Mouse (Mus musculus) CH12.LX (cell line): ENCODE data around the gene Dennd1a. TPM values are rescaled to one million over a fixed set of nuclear protein-coding genes. Genes with fewer than 3 reads are reported as not detected.

ENCODE experiments used
- DNase-seq: peaks from one replicate; pipeline ENCODE4 v3.0.0-alpha.2; 2013; ENCODE audit errors: extremely low read depth
- H3K27ac ChIP-seq: 2 replicates; pipeline ENCODE4 v1.5.1; 2012; ENCODE audit warnings: low read depth, mild to moderate bottlenecking, control low read depth, moderate library complexity; ENCODE audit not compliant: insufficient read depth
- H3K27me3 ChIP-seq: replicated peaks from 2 replicates; pipeline ENCODE3; 2012; ENCODE audit warnings: inconsistent platforms
- H3K36me3 ChIP-seq, 2 experiments: replicated peaks in 1 of 2; 2 replicates each; pipeline versions ENCODE3 to v1.6.1; 2012; ENCODE audit warnings: inconsistent platforms in 1 of 2, low read length in 1 of 2, mild to moderate bottlenecking in 1 of 2, mixed read lengths in 1 of 2, moderate library complexity in 1 of 2; ENCODE audit not compliant: control insufficient read depth in 1 of 2, insufficient read depth in 1 of 2
- H3K4me1 ChIP-seq, 2 experiments: 2 replicates each; pipeline ENCODE4 v1.6.1; 2012; ENCODE audit warnings: inconsistent platforms in 1 of 2, moderate library complexity in 1 of 2; ENCODE audit not compliant: insufficient read depth in 2 of 2, control insufficient read depth in 1 of 2
- H3K4me2 ChIP-seq: 2 replicates; pipeline ENCODE4 v1.6.1; 2012; ENCODE audit warnings: low read depth, mild to moderate bottlenecking, control low read depth; ENCODE audit not compliant: poor library complexity, insufficient read depth, severe bottlenecking
- H3K4me3 ChIP-seq, 3 experiments: fragments of 150-350 bp in 1 of 3; sonication (generic) in 1 of 3; replicated peaks in 1 of 3; 2 replicates each; pipeline versions ENCODE3 to v1.5.1; 2011 to 2012; ENCODE audit warnings: low read depth in 2 of 3, low read length in 2 of 3, mild to moderate bottlenecking in 2 of 3, moderate library complexity in 2 of 3, control low read depth in 1 of 3, improper control_type of control experiment in 1 of 3, inconsistent platforms in 1 of 3, mixed read lengths in 1 of 3; ENCODE audit not compliant: poor library complexity in 1 of 3
- H3K79me2 ChIP-seq: replicated peaks from 2 replicates; pipeline ENCODE4 v1.6.1; 2012; ENCODE audit warnings: mild to moderate bottlenecking, moderate library complexity; ENCODE audit not compliant: control insufficient read depth, poor library complexity, insufficient read depth, severe bottlenecking; ENCODE audit errors: extremely low read depth
- H3K9ac ChIP-seq: 2 replicates; pipeline ENCODE4 v1.6.1; 2012; ENCODE audit warnings: low read depth, mild to moderate bottlenecking, control low read depth, moderate library complexity; ENCODE audit not compliant: insufficient read depth
- H3K9me3 ChIP-seq: replicated peaks from 2 replicates; pipeline ENCODE3; 2012; ENCODE audit warnings: low read length, inconsistent platforms, mixed read lengths
- CHD1 ChIP-seq: IDR thresholded peaks from 2 replicates; pipeline ENCODE4 v1.6.1; 2012; ENCODE audit warnings: low read depth, low read length, improper control_type of control experiment, inconsistent platforms
- MAZ ChIP-seq: IDR thresholded peaks from 2 replicates; pipeline ENCODE4 v1.6.1; 2012; ENCODE audit warnings: low read depth, mild to moderate bottlenecking, inconsistent platforms, low read length, improper control_type of control experiment, moderate library complexity
- MYC ChIP-seq: IDR thresholded peaks from 2 replicates; pipeline ENCODE4 v1.6.1; 2011; ENCODE audit warnings: low read depth, mild to moderate bottlenecking, improper control_type of control experiment, low read length
- NRF1 ChIP-seq: IDR thresholded peaks from 2 replicates; pipeline ENCODE4 v1.6.1; 2014; ENCODE audit warnings: low read depth, mild to moderate bottlenecking, inconsistent platforms, low read length, improper control_type of control experiment, moderate library complexity
- PAX5 ChIP-seq: IDR thresholded peaks from 2 replicates; pipeline ENCODE4 v1.6.1; 2012; ENCODE audit warnings: low read length, inconsistent platforms, mixed read lengths
- RAD21 ChIP-seq: IDR thresholded peaks from 2 replicates; pipeline ENCODE4 v1.6.1; 2011; ENCODE audit warnings: low read depth, mild to moderate bottlenecking, low read length, improper control_type of control experiment, moderate library complexity
- TBP ChIP-seq: conservative IDR thresholded peaks from 2 replicates; pipeline ENCODE4 v1.6.1; 2011; ENCODE audit warnings: low read depth, low read length, improper control_type of control experiment
- USF1 ChIP-seq: IDR thresholded peaks from 2 replicates; pipeline ENCODE4 v1.6.1; 2014; ENCODE audit warnings: low read depth, mild to moderate bottlenecking, inconsistent platforms, low read length, improper control_type of control experiment
- dilution Hi-C: fragments of 300-500 bp; cut with MboI; formaldehyde crosslinking; loops from 2 replicates; pipeline ENCODE4 v1.14.3; 2020; ENCODE audit warnings: low sequenced_read_pairs; ENCODE audit not compliant: extremely low pct_unique_long_range_greater_than_20kb, extremely low pct_ligation_motif_present
- in situ Hi-C: fragments of 300-500 bp; cut with MboI; formaldehyde crosslinking; loops from 3 replicates; pipeline ENCODE4 v1.14.3; 2019; ENCODE audit warnings: low sequenced_read_pairs, low pct_ligation_motif_present, low pct_unique_long_range_greater_than_20kb, mixed read lengths
- polyA plus RNA-seq: library from polyadenylated mRNA; unstranded; fragments of >175 nt; gene quantifications from 2 replicates; pipeline ENCODE4 v1.2.1, GENCODE M21; 2012; ENCODE audit warnings: low read depth; ENCODE audit not compliant: insufficient read length
- total RNA-seq, 2 experiments: library from RNA; depleted of rRNA; stranded (reverse); fragments of 300-350 nt in 1 of 2; fragments of >200 nt in 1 of 2; gene quantifications; 2 replicates each; pipeline ENCODE4 v1.2.3; 2012 to 2014

Dennd1a gene
- total and polyA plus RNA-seq, 3 experiments, result 2.7 to 7.3 (median 4.3) TPM

- in situ Hi-C loops, result no loop called here
- DNase-seq, result peak; percentile 3
- Histone ChIP-seq H3K4me1 (peaks cover 0 to 2% of the 10 kb centered on the region in 2 experiments; a peak in 1 of 4 replicates), H3K4me2 (no peak overlapping the region), H3K27me3 (no peaks in the 10 kb centered on the region), H3K4me3 (no peak overlapping the region), H3K79me2 (no peaks in the 10 kb centered on the region), H3K36me3 (peaks cover 0 to 4% of the 10 kb centered on the region in 2 experiments), H3K9ac (no peak overlapping the region), H3K27ac (no peak overlapping the region), H3K9me3 (no peaks in the 10 kb centered on the region)
- TF ChIP-seq RAD21 (no peak), MAZ (no peak), USF1 (no peak), CHD1 (no peak), NRF1 (no peak)
- dilution Hi-C loops, result no loop called here
Measured at GRCm38 (mm10) chr2:38129961-38130802, 157.0 kb downstream of the Dennd1a start.

- dilution Hi-C loops, result no loop called here
- H3K9ac ChIP-seq, result no peak overlapping the region
- in situ Hi-C loops, result no loop called here
- H3K4me2 ChIP-seq, result no peak overlapping the region
- TF ChIP-seq MYC (no peak), PAX5 (no peak)
- no peaks in the 10 kb centered on the region for H3K79me2 ChIP-seq
- peaks cover 0 to 7% of the 10 kb centered on the region in 2 experiments for H3K36me3 ChIP-seq
- no peaks in the 10 kb centered on the region for H3K27me3 ChIP-seq
- H3K4me3 ChIP-seq, result no peak overlapping the region
- peaks cover 0 to 2% of the 10 kb centered on the region in 2 experiments; a peak in 1 of 4 replicates for H3K4me1 ChIP-seq
- no peaks in the 10 kb centered on the region for H3K9me3 ChIP-seq
- DNase-seq, result no peak
- no peak overlapping the region for H3K27ac ChIP-seq
Measured at GRCm38 (mm10) chr2:38126383-38126732, 160.8 kb downstream of the Dennd1a start.

DNA sequence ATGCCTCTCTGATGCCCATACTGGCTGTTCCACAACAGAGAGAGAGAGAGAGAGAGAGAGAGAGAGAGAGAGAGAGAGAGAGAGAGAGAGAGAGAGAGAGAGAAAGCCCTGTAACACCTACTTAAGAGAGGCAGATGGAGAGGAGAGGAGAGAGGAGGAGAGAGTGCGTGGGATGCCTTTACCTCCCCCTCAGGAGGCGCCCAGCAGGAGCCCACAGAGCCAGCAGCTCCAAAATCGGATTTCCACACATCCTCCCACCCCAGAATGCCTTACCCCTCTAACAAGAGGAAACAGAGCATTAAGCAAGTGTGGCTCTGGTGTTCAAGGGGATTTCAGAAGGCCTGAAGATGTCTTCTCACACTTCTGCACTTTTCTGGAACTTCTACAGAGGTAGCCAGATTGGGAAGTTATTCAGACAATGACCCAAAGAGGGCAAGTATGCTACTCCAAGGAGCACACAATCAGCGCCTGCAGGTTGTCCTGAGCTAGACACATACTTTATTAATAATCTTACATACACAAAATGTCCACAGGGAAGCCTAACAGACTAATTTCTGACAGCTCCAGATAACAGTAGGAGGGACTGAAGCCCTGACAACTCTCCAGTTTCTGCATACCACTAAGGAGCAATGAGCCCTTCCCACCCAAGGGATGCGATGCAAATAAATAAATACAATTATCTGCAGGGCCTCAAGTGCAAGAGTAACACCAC is 161.4 kb downstream of the Dennd1a start:
- Histone ChIP-seq H3K79me2 (no peaks in the 10 kb centered on the region), H3K27ac (no peak overlapping the region), H3K9ac (no peak overlapping the region), H3K4me1 (peaks cover 0 to 2% of the 10 kb centered on the region in 2 experiments; a peak in 1 of 4 replicates), H3K4me3 (no peak overlapping the region), H3K27me3 (no peaks in the 10 kb centered on the region), H3K9me3 (no peaks in the 10 kb centered on the region), H3K4me2 (no peak overlapping the region), H3K36me3 (peaks cover 0 to 7% of the 10 kb centered on the region in 2 experiments)
- no peak for TF ChIP-seq NRF1
- no peak for TF ChIP-seq TBP
- in situ Hi-C loops (no loop called here), dilution Hi-C loops (no loop called here)
- DNase-seq, result no peak
